Mouse (Mus musculus): ENCODE data around the gene Rasa4.
"Not testable (repeated sequence)": the region's sequence is repeated elsewhere in the genome, so short reads cannot be mapped to it uniquely, and the experiment has no call there.

Rasa4 gene

DNA sequence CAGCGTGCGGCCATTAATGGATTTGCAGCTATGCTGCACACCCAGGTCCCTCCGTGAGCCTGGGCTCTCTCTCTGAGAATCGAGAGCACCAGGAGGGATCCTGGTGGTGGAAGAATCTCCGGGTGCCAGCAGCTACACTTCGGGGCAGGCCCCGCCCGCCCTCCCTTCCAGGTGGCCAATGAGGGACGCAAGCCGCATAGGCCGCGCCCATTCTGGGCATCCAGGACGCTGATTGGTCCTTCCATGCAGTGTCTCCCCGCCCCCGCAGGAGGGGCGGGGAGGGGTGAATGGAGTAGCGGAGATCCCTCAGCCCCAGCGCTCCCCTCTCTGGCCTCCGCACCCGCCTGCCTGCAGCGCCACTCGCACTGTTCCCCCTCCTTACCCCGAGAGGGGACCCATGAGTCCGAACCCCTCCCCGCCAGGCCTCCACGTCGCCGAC, at the start of gene Rasa4:
Gene Rasa4 (plus strand): TSS at position 248 of the 439 bp plus-strand sequence.
- DNase-seq (ENCODE audit: low read depth, low spot score), result peak; percentile 95
- no peaks in the 10 kb centered on the region for H3K27me3 ChIP-seq (ENCODE audit: control insufficient read depth, insufficient read depth, low read length, poor library complexity, severe bottlenecking)
- no peaks in the 10 kb centered on the region for H3K36me3 ChIP-seq (ENCODE audit: control insufficient read depth, insufficient read depth, low read length, poor library complexity, severe bottlenecking)

GRCm38 (mm10) chr5:136034868-136035267, 48.8 kb upstream of the Rasa4 start:
- peaks cover 5% of the 10 kb centered on the region for H3K36me3 ChIP-seq (ENCODE audit: control insufficient read depth, insufficient read depth, low read length, poor library complexity, severe bottlenecking)
- DNase-seq (ENCODE audit: low read depth, low spot score), result no peak

GRCm38 (mm10) chr5:136035285-136035684, 48.4 kb upstream of the Rasa4 start:
- Histone ChIP-seq H3K27me3 (ENCODE audit: control insufficient read depth, insufficient read depth, low read length, poor library complexity, severe bottlenecking) (no peaks in the 10 kb centered on the region), H3K36me3 (ENCODE audit: control insufficient read depth, insufficient read depth, low read length, poor library complexity, severe bottlenecking) (peaks cover 5% of the 10 kb centered on the region)
- no peak for DNase-seq (ENCODE audit: low read depth, low spot score)

More at GRCm38 (mm10) chr5:136034868-136035267, 48.8 kb upstream of the Rasa4 start:
- no peaks in the 10 kb centered on the region for H3K27me3 ChIP-seq (ENCODE audit: control insufficient read depth, insufficient read depth, low read length, poor library complexity, severe bottlenecking)

GRCm38 (mm10) chr5:136036667-136037066, 47.0 kb upstream of the Rasa4 start:
- Histone ChIP-seq H3K27me3 (ENCODE audit: control insufficient read depth, insufficient read depth, low read length, poor library complexity, severe bottlenecking) (no peaks in the 10 kb centered on the region), H3K36me3 (ENCODE audit: control insufficient read depth, insufficient read depth, low read length, poor library complexity, severe bottlenecking) (0 out of 2 replicates have a peak, but pooled peaks cover 1% of the 10 kb centered on the region)
- no peak for DNase-seq (ENCODE audit: low read depth, low spot score)

- no peaks in the 10 kb centered on the region for H3K27me3 ChIP-seq (ENCODE audit: control insufficient read depth, insufficient read depth, low read length, poor library complexity, severe bottlenecking)
- no peak for DNase-seq (ENCODE audit: low read depth, low spot score)
- no peaks in the 10 kb centered on the region for H3K36me3 ChIP-seq (ENCODE audit: control insufficient read depth, insufficient read depth, low read length, poor library complexity, severe bottlenecking)
Observed at GRCm38 (mm10) chr5:136038258-136039214, 45.2 kb upstream of the Rasa4 start, which contains the start of gene Upk3b. TSS of gene Upk3b (plus strand) at chr5:136038496.

- peak; percentile 76 for DNase-seq (ENCODE audit: low read depth, low spot score)
- Histone ChIP-seq H3K36me3 (ENCODE audit: control insufficient read depth, insufficient read depth, low read length, poor library complexity, severe bottlenecking) (no peaks in the 10 kb centered on the region), H3K27me3 (ENCODE audit: control insufficient read depth, insufficient read depth, low read length, poor library complexity, severe bottlenecking) (no peaks in the 10 kb centered on the region)
Observed at GRCm38 (mm10) chr5:136040210-136040609, 43.5 kb upstream of the Rasa4 start.

GRCm38 (mm10) chr5:136041260-136041659, 42.5 kb upstream of the Rasa4 start:
- no peaks in the 10 kb centered on the region for H3K36me3 ChIP-seq (ENCODE audit: control insufficient read depth, insufficient read depth, low read length, poor library complexity, severe bottlenecking)
- H3K27me3 ChIP-seq (ENCODE audit: control insufficient read depth, insufficient read depth, low read length, poor library complexity, severe bottlenecking), result no peaks in the 10 kb centered on the region
- peak; percentile 44 for DNase-seq (ENCODE audit: low read depth, low spot score)

DNA sequence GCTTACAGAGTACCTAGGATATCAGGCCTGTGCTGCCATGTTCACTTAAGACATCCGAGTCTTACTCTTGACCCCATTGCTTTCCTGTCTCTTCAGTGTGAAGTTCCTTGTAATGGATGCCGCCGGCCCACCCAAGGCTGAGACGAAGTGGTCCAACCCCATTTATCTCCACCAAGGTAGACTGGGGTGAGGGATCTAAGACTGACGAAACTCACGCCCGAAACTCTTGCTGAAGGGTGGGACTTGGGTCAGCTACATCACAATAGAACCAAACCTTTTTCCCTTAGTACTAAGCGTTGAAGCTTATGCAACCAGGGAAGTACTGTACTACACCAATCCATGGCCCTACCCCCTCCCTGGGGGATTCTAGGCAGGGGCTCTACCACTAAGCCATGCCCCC, 42.0 kb upstream of the Rasa4 start:
- Histone ChIP-seq H3K36me3 (ENCODE audit: control insufficient read depth, insufficient read depth, low read length, poor library complexity, severe bottlenecking) (no peaks in the 10 kb centered on the region), H3K27me3 (ENCODE audit: control insufficient read depth, insufficient read depth, low read length, poor library complexity, severe bottlenecking) (no peaks in the 10 kb centered on the region)
- no peak for DNase-seq (ENCODE audit: low read depth, low spot score)

DNA sequence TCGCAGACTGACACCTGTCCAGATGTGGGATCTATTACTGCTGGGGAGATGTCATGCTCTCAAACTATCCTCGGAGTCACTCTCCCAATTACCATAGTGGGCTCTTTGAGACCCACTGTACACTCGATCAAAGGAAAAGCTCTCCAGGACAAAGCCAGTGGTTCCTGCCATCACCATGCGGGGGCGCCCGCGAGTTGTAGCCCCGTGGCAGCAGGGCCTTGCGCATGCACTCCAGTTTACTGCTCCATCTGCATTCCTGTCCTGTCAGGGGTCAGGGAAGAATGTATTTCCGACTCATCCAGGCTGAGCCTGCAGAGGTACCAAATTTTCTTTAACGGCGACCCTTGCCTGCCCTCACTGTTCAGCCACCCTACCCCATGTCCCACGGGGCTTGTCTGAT, 38.9 kb upstream of the Rasa4 start:
- H3K36me3 ChIP-seq (ENCODE audit: control insufficient read depth, insufficient read depth, low read length, poor library complexity, severe bottlenecking), result no peaks in the 10 kb centered on the region
- H3K27me3 ChIP-seq (ENCODE audit: control insufficient read depth, insufficient read depth, low read length, poor library complexity, severe bottlenecking), result no peaks in the 10 kb centered on the region
- DNase-seq (ENCODE audit: low read depth, low spot score), result peak; percentile 29

DNA sequence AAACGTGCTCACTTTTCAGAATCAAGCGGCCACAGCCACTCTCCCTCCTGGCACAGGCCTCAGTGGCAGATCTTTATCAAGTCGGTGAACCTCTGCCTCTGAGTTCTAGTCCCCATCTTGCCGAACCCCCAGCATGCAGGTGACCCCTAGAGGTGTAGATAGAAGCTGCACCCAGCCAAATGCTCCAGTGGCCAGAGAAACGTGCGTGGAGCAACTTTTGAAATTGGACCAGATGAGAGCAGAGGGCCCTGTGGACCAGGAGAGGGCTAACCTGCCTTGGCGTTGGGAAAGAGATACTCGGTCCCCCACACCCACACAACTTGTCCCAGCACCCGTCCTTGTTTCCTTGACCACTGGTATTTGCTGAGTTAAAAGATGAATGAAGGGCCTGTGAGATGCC, 38.3 kb upstream of the Rasa4 start:
- DNase-seq (ENCODE audit: low read depth, low spot score), result peak; percentile 54
- Histone ChIP-seq H3K27me3 (ENCODE audit: control insufficient read depth, insufficient read depth, low read length, poor library complexity, severe bottlenecking) (no peaks in the 10 kb centered on the region), H3K36me3 (ENCODE audit: control insufficient read depth, insufficient read depth, low read length, poor library complexity, severe bottlenecking) (no peaks in the 10 kb centered on the region)

DNA sequence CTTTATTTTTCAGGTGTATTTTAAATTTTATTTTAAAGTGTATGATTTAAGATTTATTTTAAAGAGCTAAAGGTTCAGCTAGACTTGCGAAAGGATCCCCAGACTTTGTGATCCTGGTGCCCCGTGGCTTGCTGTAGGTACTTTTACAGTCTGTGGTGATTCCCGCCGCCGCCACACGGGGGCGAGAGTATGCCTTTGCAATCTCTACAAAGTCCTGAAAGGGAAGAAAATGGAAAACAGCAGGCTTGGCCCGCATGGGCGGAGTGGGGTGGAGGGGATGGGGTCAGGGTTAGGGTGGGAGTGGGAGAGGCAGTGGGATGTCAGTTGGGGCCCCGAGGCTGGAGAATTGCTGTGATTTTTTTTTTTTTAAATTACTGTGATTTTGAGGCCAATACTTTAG, 37.7 kb upstream of the Rasa4 start:
- peak; percentile 84 for DNase-seq (ENCODE audit: low read depth, low spot score)
- H3K27me3 ChIP-seq (ENCODE audit: control insufficient read depth, insufficient read depth, low read length, poor library complexity, severe bottlenecking), result no peaks in the 10 kb centered on the region
- H3K36me3 ChIP-seq (ENCODE audit: control insufficient read depth, insufficient read depth, low read length, poor library complexity, severe bottlenecking), result no peaks in the 10 kb centered on the region

GRCm38 (mm10) chr5:136048541-136048940, 35.2 kb upstream of the Rasa4 start:
- not testable (repeated sequence) for DNase-seq (ENCODE audit: low read depth, low spot score); H3K27me3 ChIP-seq (ENCODE audit: control insufficient read depth, insufficient read depth, low read length, poor library complexity, severe bottlenecking); H3K36me3 ChIP-seq (ENCODE audit: control insufficient read depth, insufficient read depth, low read length, poor library complexity, severe bottlenecking)

DNA sequence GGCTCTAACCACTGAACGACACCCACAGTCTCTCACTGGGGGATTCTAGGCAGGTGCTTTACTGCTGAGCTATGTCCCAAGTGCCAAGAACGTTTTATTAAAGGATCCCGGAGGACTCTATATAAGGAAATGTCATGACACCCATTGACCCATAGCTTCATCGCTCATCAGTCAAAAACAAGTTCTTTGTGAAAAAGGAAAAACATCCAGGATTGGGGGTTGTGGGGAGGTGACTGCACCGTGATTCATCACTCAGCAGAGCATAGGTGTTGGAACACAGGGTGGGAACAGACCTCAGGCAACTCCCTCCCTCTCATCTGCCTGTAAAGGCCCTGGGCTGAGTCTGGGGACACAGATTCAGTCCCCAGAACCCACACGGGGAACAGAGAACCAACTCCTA, 33.8 kb upstream of the Rasa4 start:
- Histone ChIP-seq H3K36me3 (ENCODE audit: control insufficient read depth, insufficient read depth, low read length, poor library complexity, severe bottlenecking) (no peaks in the 10 kb centered on the region), H3K27me3 (ENCODE audit: control insufficient read depth, insufficient read depth, low read length, poor library complexity, severe bottlenecking) (no peaks in the 10 kb centered on the region)
- no peak for DNase-seq (ENCODE audit: low read depth, low spot score)

GRCm38 (mm10) chr5:136051231-136052085, 32.3 kb upstream of the Rasa4 start:
- Histone ChIP-seq H3K36me3 (ENCODE audit: control insufficient read depth, insufficient read depth, low read length, poor library complexity, severe bottlenecking) (no peaks in the 10 kb centered on the region), H3K27me3 (ENCODE audit: control insufficient read depth, insufficient read depth, low read length, poor library complexity, severe bottlenecking) (no peaks in the 10 kb centered on the region)
- DNase-seq (ENCODE audit: low read depth, low spot score), result no peak

Measured in splenic B cell, adult 2 months (primary cell).